Mouse (Mus musculus) adipocyte (in vitro differentiated cells): ENCODE results near the gene Klhl29.
"Not testable (repeated sequence)": the region's sequence is repeated elsewhere in the genome, so short reads cannot be mapped to it uniquely, and the experiment has no call there.

Source experiments
- DNase-seq: peaks from one replicate; pipeline ENCODE4 v3.0.0-alpha.2; 2016; ENCODE audit warnings: low spot score

The Klhl29 gene

DNA sequence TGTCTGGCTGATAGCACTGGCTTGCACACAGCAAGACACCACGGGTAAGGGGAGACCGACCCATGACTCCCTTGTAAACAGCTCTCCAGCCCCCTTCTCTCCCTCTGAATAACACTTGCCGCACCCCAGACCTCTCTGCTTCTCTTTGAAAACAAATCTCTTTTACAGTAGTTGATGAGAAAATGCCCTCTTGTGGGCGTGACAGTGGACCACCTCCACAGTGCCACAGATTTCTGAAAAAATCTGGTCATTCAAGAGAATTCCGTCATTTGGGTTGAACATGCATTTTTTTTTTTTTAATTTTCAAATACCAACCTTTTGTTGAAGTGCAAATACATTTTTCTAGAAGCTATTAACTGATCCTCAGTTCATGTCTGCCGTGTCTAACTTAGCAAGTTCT, 17.0 kb downstream of the Klhl29 start:
- no peak for DNase-seq

- DNase-seq: no peak
Observed at GRCm38 (mm10) chr12:5353416-5353815, 22.1 kb downstream of the Klhl29 start.

DNA sequence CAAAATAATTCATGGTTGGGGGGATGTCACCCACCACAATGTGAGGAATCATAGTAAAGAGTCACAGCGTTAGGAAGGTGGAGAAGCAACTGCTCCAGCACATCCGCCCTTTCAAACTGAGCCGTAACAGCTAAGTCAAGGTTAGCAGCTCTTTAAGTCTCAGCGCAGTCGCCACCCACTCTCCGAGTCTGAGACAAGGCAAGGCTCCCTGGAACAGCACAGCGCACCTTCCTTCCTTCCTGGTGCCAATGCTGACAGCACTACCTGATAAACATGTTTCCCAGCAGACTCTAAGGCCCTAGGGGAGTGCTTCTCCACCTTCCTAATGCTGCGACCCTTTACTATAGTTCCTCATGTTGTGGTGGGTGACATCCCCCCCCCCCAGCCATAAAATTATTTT, 22.7 kb downstream of the Klhl29 start:
- no peak for DNase-seq

- no peak for DNase-seq
Observed at GRCm38 (mm10) chr12:5350491-5351285, 24.8 kb downstream of the Klhl29 start.

DNA sequence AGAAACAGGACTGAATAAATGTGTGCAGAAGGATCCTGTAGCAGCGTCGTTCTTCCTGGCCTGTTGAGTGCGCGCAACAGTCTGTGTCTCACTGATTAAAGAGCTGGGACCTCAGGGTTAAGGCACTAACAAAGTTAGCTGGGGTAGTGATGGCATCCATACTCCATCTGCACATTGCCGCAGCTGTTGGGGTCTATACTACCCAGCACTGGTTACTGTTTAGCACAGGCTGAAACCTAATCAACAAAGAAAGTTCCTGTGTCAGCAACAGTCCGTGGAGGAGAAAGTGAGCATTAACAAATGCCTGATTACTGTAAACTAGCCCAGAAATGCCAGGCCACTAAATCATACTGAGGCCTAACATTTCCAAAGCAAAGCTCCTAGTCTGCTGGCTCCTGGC, 30.4 kb downstream of the Klhl29 start:
- no peak for DNase-seq

- not testable (repeated sequence) for DNase-seq
Observed at GRCm38 (mm10) chr12:5344457-5344856, 31.0 kb downstream of the Klhl29 start.

GRCm38 (mm10) chr12:5340151-5340603, 35.3 kb downstream of the Klhl29 start:
- DNase-seq: no peak

DNA sequence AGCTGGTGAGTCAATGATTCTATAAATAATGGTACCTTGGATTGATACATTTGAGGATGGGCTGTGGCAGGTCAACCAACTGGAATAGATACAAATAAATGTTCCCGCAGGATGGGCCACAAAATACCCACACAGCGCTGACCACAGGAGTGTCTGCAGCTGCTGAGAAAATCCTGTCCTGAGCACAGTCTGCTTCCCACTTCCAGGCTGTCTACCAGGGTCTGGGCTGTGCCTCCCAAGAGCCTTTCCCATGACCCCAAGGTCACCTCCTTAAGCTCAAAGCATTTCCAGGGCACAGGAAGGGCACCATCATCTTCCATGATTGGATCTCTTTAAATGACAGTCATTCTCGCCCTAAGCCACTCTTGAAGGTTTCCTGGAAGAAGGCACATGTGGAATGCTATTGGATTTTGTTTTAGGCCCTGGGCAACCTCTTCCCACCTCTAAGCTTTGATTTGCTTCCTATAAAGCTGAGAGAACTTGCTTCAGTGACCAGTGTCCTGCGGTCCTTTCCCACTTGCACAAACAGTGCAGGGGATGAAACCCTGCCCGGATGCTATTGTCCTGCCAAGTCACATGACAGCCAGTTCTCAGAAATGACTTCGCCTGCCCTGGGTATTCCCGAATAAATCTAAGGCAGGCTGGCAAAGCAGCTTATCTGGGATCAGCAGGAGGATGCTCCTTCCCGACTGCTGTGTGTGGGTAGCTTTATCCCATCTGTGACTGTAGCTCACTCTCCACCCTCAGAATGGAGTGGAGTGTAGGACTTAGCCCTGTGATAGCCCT, 38.4 kb downstream of the Klhl29 start:
- no peak for DNase-seq

GRCm38 (mm10) chr12:5336331-5336730, 39.2 kb downstream of the Klhl29 start:
- DNase-seq: no peak

DNA sequence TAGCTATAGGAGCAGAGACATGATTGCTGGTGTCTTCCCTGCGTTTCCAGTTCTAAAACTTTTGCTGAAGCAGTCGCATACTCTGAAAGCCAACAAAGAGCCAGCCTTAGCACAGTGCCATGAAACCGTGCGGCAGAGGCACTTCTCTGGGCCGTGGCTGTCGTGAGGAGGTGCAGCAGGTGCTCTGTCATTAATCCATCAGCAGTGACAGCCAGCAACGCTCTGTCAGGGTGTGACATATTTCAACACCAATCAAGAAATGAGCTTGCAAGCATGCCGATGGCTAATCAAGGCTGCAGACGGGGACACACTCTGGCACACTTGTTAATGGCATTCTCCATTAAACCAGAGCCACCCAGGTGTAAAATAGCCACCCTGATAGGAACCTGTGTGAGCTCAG, 40.5 kb downstream of the Klhl29 start:
- DNase-seq: no peak

DNA sequence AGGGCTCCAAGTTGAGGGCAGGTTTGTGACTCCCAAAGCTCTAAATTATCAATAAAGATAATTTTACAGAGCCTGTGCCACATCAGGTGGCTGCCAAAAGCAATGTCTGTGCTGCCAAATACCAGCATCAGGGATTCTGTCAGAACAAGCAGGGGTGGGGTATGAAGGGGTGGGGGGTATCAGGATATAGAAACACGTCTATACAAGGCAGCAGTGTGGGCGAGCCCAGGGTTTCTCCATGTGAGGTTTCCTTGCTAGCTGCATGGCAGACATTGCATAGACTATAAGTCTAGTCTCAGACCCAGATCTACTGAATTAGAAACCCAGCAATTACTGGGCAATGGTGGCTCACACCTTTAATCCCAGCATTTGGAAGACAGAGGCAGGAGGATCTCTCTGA, 41.3 kb downstream of the Klhl29 start:
- no peak for DNase-seq

- DNase-seq: no peak
Observed at GRCm38 (mm10) chr12:5331810-5332484, 43.5 kb downstream of the Klhl29 start.

DNA sequence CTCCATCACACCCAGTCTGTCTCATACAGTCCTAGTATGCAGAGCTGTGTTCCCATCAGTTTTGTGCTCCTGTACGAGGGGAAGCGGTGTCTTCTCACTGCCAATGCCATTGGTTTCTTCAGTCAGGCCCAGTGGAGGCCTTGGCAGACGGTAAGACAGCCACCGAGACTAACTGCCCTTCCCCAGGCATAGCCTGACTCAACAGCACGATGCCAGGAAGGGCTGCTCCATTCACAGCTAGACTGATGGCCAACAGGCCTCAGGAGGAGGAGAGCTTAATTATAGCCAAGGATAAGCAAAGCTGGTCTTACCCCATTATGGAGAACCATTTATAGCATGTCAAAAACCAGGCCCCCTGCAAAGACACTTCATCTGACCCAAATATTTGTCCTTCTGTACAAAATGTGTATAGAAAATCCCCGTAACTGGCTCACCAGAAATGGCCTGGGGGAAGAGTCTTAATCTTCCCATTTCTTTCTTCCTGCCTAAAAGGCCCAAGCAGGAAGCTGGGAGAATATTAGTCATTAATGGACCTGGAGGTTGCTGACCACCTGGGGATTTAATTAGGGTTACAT, 44.9 kb downstream of the Klhl29 start:
- DNase-seq: no peak

- no peak for DNase-seq
Observed at GRCm38 (mm10) chr12:5322444-5323087, 52.9 kb downstream of the Klhl29 start.

- no peak for DNase-seq
Observed at GRCm38 (mm10) chr12:5321017-5321416, 54.5 kb downstream of the Klhl29 start.

GRCm38 (mm10) chr12:5319359-5319973, 56.0 kb downstream of the Klhl29 start:
- DNase-seq: no peak

GRCm38 (mm10) chr12:5316029-5316567, 59.4 kb downstream of the Klhl29 start:
- DNase-seq: no peak

DNA sequence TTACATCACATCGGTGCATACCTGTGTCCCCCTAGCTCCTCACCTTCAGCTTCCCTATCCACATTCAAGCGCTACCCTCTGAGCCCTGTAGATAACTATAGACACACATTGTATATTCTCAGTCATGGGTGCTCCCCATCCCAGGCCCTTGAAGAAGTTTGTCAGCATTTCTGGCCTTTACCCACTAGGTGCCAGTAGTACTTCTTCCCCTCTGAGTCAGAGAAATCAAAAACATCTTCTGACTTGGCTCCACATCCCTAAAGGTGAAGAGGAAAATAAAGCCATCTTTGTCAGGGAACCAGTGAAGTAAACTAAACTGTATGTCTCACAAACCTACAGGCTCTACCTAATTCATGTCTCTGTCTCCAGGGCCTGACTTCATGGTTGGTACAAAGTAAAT, 67.6 kb downstream of the Klhl29 start:
- no peak for DNase-seq

- no peak for DNase-seq
Observed at GRCm38 (mm10) chr12:5305466-5305865, 70.0 kb downstream of the Klhl29 start.

DNA sequence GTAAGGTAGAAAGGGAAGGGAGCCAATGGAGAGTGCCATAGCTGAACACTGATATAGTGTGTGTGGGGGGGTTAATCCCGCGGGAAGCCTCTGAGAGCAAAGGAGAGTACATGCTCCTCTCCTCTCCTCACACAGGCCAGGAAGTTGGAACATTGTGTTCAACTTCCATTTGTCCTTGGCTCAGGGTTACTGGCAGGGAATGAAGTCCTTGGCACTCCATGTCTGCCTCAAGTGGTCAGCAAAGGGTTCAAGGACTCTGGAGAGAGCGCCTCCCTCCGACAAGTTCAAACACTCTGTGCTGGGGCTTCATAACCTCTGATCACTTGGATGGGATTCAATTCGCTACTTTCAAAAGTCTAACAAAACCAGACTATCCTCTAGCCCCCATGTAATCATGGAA, 71.6 kb downstream of the Klhl29 start:
- no peak for DNase-seq

DNA sequence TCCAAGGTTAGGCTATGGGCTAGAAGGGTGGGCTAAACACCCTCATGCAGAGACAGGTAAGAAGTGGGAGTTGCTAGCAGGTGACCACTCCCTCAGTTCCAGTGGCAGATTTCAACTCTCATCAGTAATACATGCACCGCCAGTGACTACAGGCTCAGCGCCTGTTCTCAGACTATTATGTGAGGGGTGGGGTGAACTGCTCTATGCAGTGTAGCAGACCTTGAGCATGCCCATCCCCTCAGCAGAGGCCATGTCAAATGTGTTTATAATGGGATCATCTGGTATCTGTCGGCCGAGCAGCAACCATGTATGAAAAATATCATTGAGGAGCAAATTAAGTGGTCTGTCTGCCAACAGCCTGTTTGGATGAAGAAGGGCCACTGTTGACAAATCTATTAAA, 72.4 kb downstream of the Klhl29 start:
- DNase-seq: no peak
